Mouse (Mus musculus) cerebellum, adult 2 months (tissue): Measurements from ENCODE around the gene Sec13. TPM values are rescaled to one million over a fixed set of nuclear protein-coding genes. Genes with fewer than 3 reads are reported as not detected.
A peak's percentile ranks its signal among the peaks of the same experiment; 100 is the strongest.

Experiments used
- DNase-seq, 2 experiments: peaks; one replicate each; pipeline ENCODE4 v3.0.0; 2021
- H3K27ac ChIP-seq: fragments of 200-500 bp; 2 replicates; pipeline ENCODE4 v1.5.1; 2012; ENCODE audit warnings: low read length, control low read depth, inconsistent platforms; ENCODE audit not compliant: insufficient read depth
- H3K27me3 ChIP-seq: fragments of 200-500 bp; 2 replicates; pipeline ENCODE4 v1.6.1; 2012; ENCODE audit warnings: inconsistent platforms, mild to moderate bottlenecking, low read length, moderate library complexity; ENCODE audit not compliant: control insufficient read depth, insufficient read depth
- H3K4me1 ChIP-seq: fragments of 200-500 bp; 2 replicates; pipeline ENCODE4 v1.6.1; 2011; ENCODE audit warnings: low read length; ENCODE audit not compliant: control insufficient read depth, insufficient read depth
- H3K4me3 ChIP-seq: fragments of 200-500 bp; replicated peaks from 2 replicates; pipeline ENCODE3; 2011; ENCODE audit warnings: mild to moderate bottlenecking, low read depth, low read length, control low read depth; ENCODE audit not compliant: insufficient read depth
- CTCF ChIP-seq: fragments of 200-500 bp; IDR thresholded peaks from 2 replicates; pipeline ENCODE4 v1.5.1; 2011; ENCODE audit warnings: low read depth, mild to moderate bottlenecking, control low read depth, low read length, moderate library complexity, borderline replicate concordance; ENCODE audit not compliant: insufficient read depth
- POLR2A ChIP-seq: fragments of 200-500 bp; IDR thresholded peaks from 2 replicates; pipeline ENCODE4 v1.6.1; 2011; ENCODE audit warnings: low read length, control low read depth, borderline replicate concordance; ENCODE audit not compliant: insufficient read depth
- WGBS: fragments of 180-500 bp; shearing (Covaris S2); methylation state at CpG from one replicate; pipeline ENCODE4 v1.1.7; 2018; 5-methylcytosine and 5-hydroxymethylcytosine counted together
- polyA plus RNA-seq: library from polyadenylated mRNA; depleted of rRNA; stranded (reverse); fragments of >200 nt; gene quantifications from 2 replicates; pipeline ENCODE4 v1.2.3, GENCODE M21; 2012

The Sec13 gene
- polyA plus RNA-seq, 1 experiment, result 108 TPM

DNA sequence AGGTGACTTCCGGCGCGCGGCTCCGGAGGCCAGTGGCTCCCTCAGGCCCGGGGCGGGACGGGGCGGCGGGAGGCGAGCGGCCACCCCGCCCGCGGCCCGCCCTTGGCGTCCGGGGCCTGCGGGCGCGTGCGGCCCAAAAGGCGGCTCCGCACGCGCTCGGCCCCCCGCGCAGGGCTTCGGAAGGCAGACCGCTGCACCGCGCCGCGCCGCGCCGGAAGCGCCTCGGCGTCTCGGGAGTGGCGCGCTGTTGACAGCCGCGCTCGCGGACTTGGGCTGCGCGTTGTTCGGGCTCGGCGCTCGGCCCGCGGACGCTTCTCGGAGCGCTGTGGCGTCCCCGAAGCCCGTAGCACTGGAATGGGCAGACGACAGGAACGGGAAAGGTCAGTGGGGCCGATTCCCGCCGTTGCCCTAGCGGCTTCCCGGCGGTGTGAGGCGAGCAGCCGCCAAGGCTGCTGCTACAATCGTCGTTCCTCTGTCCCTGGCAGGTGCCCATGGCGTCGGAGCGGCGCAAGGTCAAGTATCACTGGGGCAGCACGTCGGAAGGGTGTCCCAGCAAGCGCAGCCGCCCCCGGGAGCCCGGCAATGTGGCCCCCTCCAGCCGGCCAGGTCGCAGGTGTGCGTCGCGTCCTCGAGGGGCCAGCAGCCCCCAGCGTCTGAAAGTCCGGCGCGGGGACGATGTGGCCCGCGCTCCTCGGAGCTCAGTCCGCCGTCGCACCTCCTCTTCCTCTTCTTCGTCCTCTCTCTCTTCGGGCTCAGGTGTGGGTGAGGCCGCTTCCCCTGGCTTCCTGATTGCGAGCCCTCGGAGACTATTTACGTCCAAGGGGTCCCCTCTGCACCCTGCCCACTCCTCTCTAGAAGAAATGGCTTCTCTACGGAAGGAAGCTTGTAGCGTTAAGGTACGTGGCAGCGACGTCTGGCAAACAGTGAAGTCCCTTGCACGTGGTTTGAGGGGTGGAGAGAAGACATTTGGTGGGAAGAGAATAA, 43.0 kb downstream of the Sec13 start:
- WGBS, result under 1% methylated on average over 105 of the region's 113 CpGs
- H3K4me1 ChIP-seq, result peaks cover 4% of the 10 kb centered on the region
- no peaks in the 10 kb centered on the region for H3K27me3 ChIP-seq
- DNase-seq, result peak; percentile 45 to 59
- TF ChIP-seq POLR2A (no peak), CTCF (no peak)
- peak overlapping the region; percentile 81 for H3K4me3 ChIP-seq
- peak overlapping the region; percentile 39 for H3K27ac ChIP-seq

DNA sequence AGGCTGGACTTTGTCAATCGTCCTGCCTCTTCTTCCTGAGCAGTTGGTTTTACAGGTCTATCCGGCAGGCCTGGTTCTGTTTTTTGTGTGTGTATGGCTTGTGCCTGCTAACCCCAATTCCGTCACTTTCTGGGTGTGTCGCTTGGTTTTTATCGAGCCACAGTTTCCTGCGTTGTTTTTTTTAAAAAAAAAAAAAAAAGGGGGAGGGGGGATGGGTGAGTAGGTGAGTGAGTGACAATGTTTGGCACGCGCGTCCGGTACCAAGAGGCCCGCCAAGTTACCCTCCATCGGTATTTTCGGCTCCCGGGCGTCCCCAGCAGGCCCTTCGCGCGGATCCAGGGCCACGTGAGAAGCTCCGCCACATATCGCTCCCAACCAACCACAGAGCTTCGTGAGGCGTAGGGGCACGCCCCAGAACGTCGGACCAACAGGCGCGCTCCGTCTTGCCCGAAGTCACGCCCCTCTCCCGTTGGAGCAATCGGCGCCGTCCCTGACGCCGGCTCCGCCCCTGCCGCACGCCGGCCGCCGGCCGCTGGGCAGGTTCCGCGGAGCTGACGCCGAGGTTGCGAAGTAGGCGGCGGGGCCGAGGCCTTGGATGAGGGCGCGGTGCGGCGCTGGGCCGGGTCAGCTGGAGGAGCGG, 43.8 kb downstream of the Sec13 start, which contains the start of gene Tatdn2:
Tatdn2 (plus strand) TSS at position 469 of the 640 bp plus-strand sequence.
- WGBS, result under 1% methylated on average over 53 of the region's 58 CpGs
- peak; percentile 95 to 99 for DNase-seq
- H3K4me3 ChIP-seq, result peak within 1 kb of the TSS; percentile 81
- H3K4me1 ChIP-seq, result peaks cover 4% of the 10 kb centered on the region
- H3K27ac ChIP-seq, result peak within 1 kb of the TSS; percentile 39
- peak; percentile 86 for TF ChIP-seq POLR2A
- TF ChIP-seq CTCF, result no peak
- no peaks in the 10 kb centered on the region for H3K27me3 ChIP-seq

- H3K27me3 ChIP-seq, result no peaks in the 10 kb centered on the region
- no peak overlapping the region; the same call in 1 of the 2 replicates for H3K27ac ChIP-seq
- DNase-seq, result no peak
- TF ChIP-seq CTCF, result no peak
- no peak for TF ChIP-seq POLR2A
- WGBS, result 84% methylated on average over 4 of the region's 4 CpGs
- H3K4me3 ChIP-seq, result no peak overlapping the region
- peaks cover 4% of the 10 kb centered on the region for H3K4me1 ChIP-seq
These were observed 44.7 kb downstream of the Sec13 start for GRCm38 (mm10) chr6:113695766-113696355.

GRCm38 (mm10) chr6:113695203-113695602, 45.3 kb downstream of the Sec13 start:
- Histone ChIP-seq H3K4me3 (no peak overlapping the region), H3K4me1 (peaks cover 2% of the 10 kb centered on the region), H3K27me3 (no peaks in the 10 kb centered on the region), H3K27ac (no peak overlapping the region)
- 47% methylated on average over 1 of the region's 1 CpGs for WGBS
- DNase-seq, result no peak
- TF ChIP-seq POLR2A (no peak), CTCF (no peak)

DNA sequence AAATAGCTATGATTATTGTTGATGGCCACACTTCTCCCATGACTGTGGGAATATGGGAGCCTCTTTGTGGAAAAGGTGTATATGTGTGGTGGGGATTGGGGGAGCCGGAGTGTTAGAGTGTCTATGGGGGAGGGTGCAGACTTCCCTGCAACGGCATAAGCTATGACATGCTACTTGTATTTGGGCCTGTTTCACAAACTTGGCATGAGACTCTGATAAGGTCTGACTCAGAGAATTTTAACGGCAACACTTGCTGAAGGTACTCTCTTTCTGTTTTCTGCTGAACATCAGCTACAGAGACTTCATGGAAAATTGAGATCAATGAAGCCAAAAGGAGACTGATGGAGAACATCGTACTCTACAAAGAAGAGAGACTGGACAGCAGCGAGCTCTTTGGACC, 47.2 kb downstream of the Sec13 start:
- Histone ChIP-seq H3K27me3 (no peaks in the 10 kb centered on the region), H3K4me1 (no peaks in the 10 kb centered on the region), H3K27ac (no peak overlapping the region), H3K4me3 (no peak overlapping the region)
- TF ChIP-seq POLR2A, result no peak
- no peak for TF ChIP-seq CTCF
- 89% methylated on average over 5 of the region's 5 CpGs for WGBS
- no peak for DNase-seq

DNA sequence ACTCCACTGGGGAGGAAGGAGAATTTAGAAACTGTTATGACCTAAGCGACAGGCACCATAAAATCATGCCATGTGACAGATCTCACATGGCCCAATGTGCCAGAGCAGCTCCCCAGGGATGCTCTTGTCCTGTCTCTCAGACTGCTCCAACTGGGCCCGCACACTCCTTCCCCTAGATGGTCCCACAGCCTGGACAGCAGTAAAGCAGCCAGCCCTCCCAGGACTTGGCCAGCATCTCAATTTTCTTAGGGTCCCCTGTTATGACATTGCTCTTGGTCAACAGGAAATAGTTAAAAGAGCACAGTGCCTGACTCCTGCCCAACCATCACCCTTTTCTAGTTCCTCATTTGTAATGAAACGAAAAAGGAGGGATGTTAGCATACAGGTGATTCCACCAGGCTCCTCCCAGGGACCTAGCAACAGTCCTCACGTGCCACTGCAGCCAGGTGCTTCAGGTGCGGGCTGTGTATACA, 47.8 kb downstream of the Sec13 start:
- 77% methylated on average over 5 of the region's 5 CpGs for WGBS
- Histone ChIP-seq H3K27me3 (no peaks in the 10 kb centered on the region), H3K4me1 (no peaks in the 10 kb centered on the region), H3K4me3 (no peak overlapping the region), H3K27ac (no peak overlapping the region)
- TF ChIP-seq POLR2A, result no peak
- TF ChIP-seq CTCF, result no peak
- no peak for DNase-seq

GRCm38 (mm10) chr6:113691084-113691462, 49.5 kb downstream of the Sec13 start:
- 88% methylated on average over 4 of the region's 4 CpGs for WGBS
- no peak for TF ChIP-seq POLR2A
- no peak for TF ChIP-seq CTCF
- Histone ChIP-seq H3K4me3 (no peak overlapping the region), H3K27ac (no peak overlapping the region), H3K4me1 (peaks cover 6% of the 10 kb centered on the region; the same call in 1 of the 2 replicates), H3K27me3 (no peaks in the 10 kb centered on the region)
- no peak for DNase-seq
